Mouse (Mus musculus): ENCODE data around the gene Iqcb1.

GRCm38 (mm10) chr16:36884881-36885280 lies 56.7 kb downstream of the Iqcb1 start:
- TF ChIP-seq CTCF (IDR thresholded peaks at IDR 0.05), result peak; percentile 63
- no peak for TF ChIP-seq EP300 (IDR thresholded peaks at IDR 0.05)

Data from lung, postnatal 0 days (tissue).